ENCODE assay signal across 9 mouse cellular contexts in genomic region chr7:99217338-99218074, GRCm38 (mm10). TPM values are rescaled to one million over a fixed set of nuclear protein-coding genes. Genes with fewer than 3 reads are reported as not detected.
DNase-seq lines count a peak whose midpoint lies in the region; ATAC-seq and TF ChIP-seq lines count a peak whose summit lies in the region.
"Had no signal": no experiment of that assay in that cellular context is flagged by ENCODE, and none has a peak within 500 bp of the region (broad histone marks: within the 10 kb centered on the region; RNA-seq: fewer than 3 reads in every experiment).

No protein-coding gene starts in this region.

- no peak for TF ChIP-seq CTCF in heart, adult 2 months (IDR thresholded peaks at IDR 0.05)

- no peak for DNase-seq in forebrain, embryonic 11.5 days (ENCODE audit: low spot score)
- peak; percentile 48 for DNase-seq in Muller cell, postnatal 12 days (ENCODE audit: inconsistent ontology term)
- peak; percentile 63 to 83 for DNase-seq in heart, adult 2 months
- DNase-seq in left cerebral cortex, postnatal 10 days (ENCODE audit: extremely low spot score in 1 of 2, low spot score in 2 of 2) = peak; percentile 38 to 55
- DNase-seq in right cerebral cortex, postnatal 14 days = peak; percentile 19
- no peak for DNase-seq in thymus, adult 18-20 months
- no peak for DNase-seq in ovary, postnatal 10 days (ENCODE audit: low spot score)

- H3K9me3 ChIP-seq in forebrain, embryonic 15.5 days = no peaks in the 10 kb centered on the region
- no peaks in the 10 kb centered on the region for H3K9me3 ChIP-seq in forebrain, embryonic 11.5 days (ENCODE audit: control insufficient read depth, low read length)
- H3K9me3 ChIP-seq: limb, embryonic 13.5 days had no signal

- intact Hi-C loops in heart, adult 2 months (cut with DNase I) = loop anchor here (5.0 kb wide), 1 partner anchor 55 kb away; no protein-coding TSS in a partner anchor
- intact Hi-C loops in left cerebral cortex, postnatal 10 days (cut with DNase I) = no loop called here

- no peak overlapping the region for H3K4me2 ChIP-seq in forebrain, embryonic 15.5 days (replicated peaks)
- H3K4me2 ChIP-seq in forebrain, embryonic 11.5 days (ENCODE audit: low read depth, low read length, severe bottlenecking) = no peak overlapping the region
- H3K4me2 ChIP-seq: limb, embryonic 13.5 days had no signal

- no peaks in the 10 kb centered on the region for H3K27me3 ChIP-seq in forebrain, embryonic 15.5 days
- H3K27me3 ChIP-seq in forebrain, embryonic 11.5 days (ENCODE audit: control insufficient read depth, insufficient read depth, low read length) = no peaks in the 10 kb centered on the region
- H3K27me3 ChIP-seq in heart, adult 2 months (ENCODE audit: control insufficient read depth, insufficient read depth, low read length) = no peaks in the 10 kb centered on the region
- H3K27me3 ChIP-seq: limb, embryonic 13.5 days had no signal

- 55% methylated on average over 3 of the region's 3 CpGs for WGBS in forebrain, embryonic 15.5 days
- 74% methylated on average over 3 of the region's 3 CpGs for WGBS in forebrain, embryonic 11.5 days
- 51% methylated on average over 3 of the region's 3 CpGs for WGBS in heart, adult 2 months

- H3K36me3 ChIP-seq in forebrain, embryonic 15.5 days = no peaks in the 10 kb centered on the region
- H3K36me3 ChIP-seq in forebrain, embryonic 11.5 days (ENCODE audit: control insufficient read depth, insufficient read depth, low read length) = no peaks in the 10 kb centered on the region
- H3K36me3 ChIP-seq in heart, adult 2 months (ENCODE audit: control insufficient read depth, insufficient read depth, low read length) = no peaks in the 10 kb centered on the region
- H3K36me3 ChIP-seq: limb, embryonic 13.5 days had no signal

- no peak overlapping the region for H3K27ac ChIP-seq in forebrain, embryonic 15.5 days (replicated peaks)
- H3K27ac ChIP-seq in forebrain, embryonic 11.5 days (ENCODE audit: low read depth, low read length) = no peak overlapping the region
- H3K27ac ChIP-seq in heart, adult 2 months = peak overlapping the region; percentile 38
- H3K27ac ChIP-seq: limb, embryonic 13.5 days had no signal

- H3K4me3 ChIP-seq in forebrain, embryonic 15.5 days = no peak overlapping the region
- no peak overlapping the region for H3K4me3 ChIP-seq in forebrain, embryonic 11.5 days (ENCODE audit: low read depth, low read length)
- no peak overlapping the region for H3K4me3 ChIP-seq in heart, adult 2 months
- H3K4me3 ChIP-seq: limb, embryonic 13.5 days had no signal

- peak; percentile 85 for ATAC-seq in forebrain, embryonic 15.5 days (replicated peaks)
- ATAC-seq in forebrain, embryonic 11.5 days (replicated peaks; ENCODE audit: low FRiP score) = no peak

- peak; percentile 91 for TF ChIP-seq EP300 in heart, adult 2 months (IDR thresholded peaks at IDR 0.05; ENCODE audit: insufficient read depth, low read depth, low read length)

- 0 out of 2 replicates have a peak, but pooled peaks have one; percentile 29 for TF ChIP-seq POLR2A in heart, adult 2 months (IDR thresholded peaks at IDR 0.05; ENCODE audit: insufficient read depth, low read depth, low read length)

- no peaks in the 10 kb centered on the region for H3K79me2 ChIP-seq in heart, adult 2 months (replicated peaks; ENCODE audit: control insufficient read depth, insufficient read depth, low read length)

- H3K4me1 ChIP-seq in forebrain, embryonic 15.5 days = no peaks in the 10 kb centered on the region
- H3K4me1 ChIP-seq in forebrain, embryonic 11.5 days (replicated peaks; ENCODE audit: control insufficient read depth, insufficient read depth, low read length) = no peaks in the 10 kb centered on the region; the same call in 1 of the 2 replicates
- H3K4me1 ChIP-seq in heart, adult 2 months (ENCODE audit: control insufficient read depth, insufficient read depth, low read length) = peaks cover 15% of the 10 kb centered on the region

- H3K9ac ChIP-seq in forebrain, embryonic 15.5 days (replicated peaks) = no peak overlapping the region
- no peak overlapping the region for H3K9ac ChIP-seq in forebrain, embryonic 11.5 days (ENCODE audit: low read length)
- H3K9ac ChIP-seq in heart, adult 2 months (ENCODE audit: low read depth, low read length) = peak overlapping the region; percentile 20; the same call in 1 of the 2 replicates
- H3K9ac ChIP-seq: limb, embryonic 13.5 days had no signal

RNA-seq across cellular contexts. Expression of gene Mogat2, which starts 20.9 kb away (rescaled TPM):
- polyA plus RNA-seq in forebrain, embryonic 15.5 days (2015; fragmentation: Nextera tagmentation; extraction: Ambion mirVana) = 1.2 and 1.7 TPM in 2 replicates
- polyA plus RNA-seq in forebrain, embryonic 11.5 days (2014; fragmentation: Nextera tagmentation; extraction: Ambion mirVana) = 9.3 and 13.0 TPM in 2 replicates
- not detected for total RNA-seq in heart, adult 2 months (2021)
- polyA plus RNA-seq in heart, adult 2 months (2012; rRNA removed) = 0.47 TPM in 1 of 2 replicates, not detected in the other
- total RNA-seq in left cerebral cortex, postnatal 10 days (2021) = under 1 TPM in 1 of 2 experiments, not detected in 1; 0.49 TPM

RNA-seq across cellular contexts. Expression of gene Dgat2, which starts 35.0 kb away (rescaled TPM):
- polyA plus RNA-seq in forebrain, embryonic 15.5 days (2015; fragmentation: Nextera tagmentation; extraction: Ambion mirVana) = 14.9 and 15.1 TPM in 2 replicates
- 9.2 and 9.5 TPM in 2 replicates for polyA plus RNA-seq in forebrain, embryonic 11.5 days (2014; fragmentation: Nextera tagmentation; extraction: Ambion mirVana)
- 100 to 1,000 TPM; 309 to 376 TPM for total RNA-seq in heart, adult 2 months (2021)
- polyA plus RNA-seq in heart, adult 2 months (2012; rRNA removed) = 347 and 390 TPM in 2 replicates
- total RNA-seq in left cerebral cortex, postnatal 10 days (2021) = 10 to 100 TPM; 91.8 to 94.0 TPM

RNA-seq across cellular contexts. Expression of gene Map6, which starts 49.7 kb away (rescaled TPM):
- polyA plus RNA-seq in forebrain, embryonic 15.5 days (2015; fragmentation: Nextera tagmentation; extraction: Ambion mirVana) = 77.8 and 80.9 TPM in 2 replicates
- 36.2 and 36.7 TPM in 2 replicates for polyA plus RNA-seq in forebrain, embryonic 11.5 days (2014; fragmentation: Nextera tagmentation; extraction: Ambion mirVana)
- 1 to 10 TPM; 3.3 to 4.3 TPM for total RNA-seq in heart, adult 2 months (2021)
- polyA plus RNA-seq in heart, adult 2 months (2012; rRNA removed) = 3.4 and 3.5 TPM in 2 replicates
- total RNA-seq in left cerebral cortex, postnatal 10 days (2021) = 100 to 1,000 TPM; 231 to 242 TPM

Comparison
In these comparisons a context has a peak if more than half of its experiments do, and no peak if none do; other contexts are left out.
1. DNase-seq: peak in Muller cell, postnatal 12 days (single experiment), heart, adult 2 months (2 of 2), left cerebral cortex, postnatal 10 days (2 of 2) and right cerebral cortex, postnatal 14 days (single experiment); none in forebrain, embryonic 11.5 days (single experiment), thymus, adult 18-20 months (0 of 2) and ovary, postnatal 10 days (single experiment).
2. RNA of gene Dgat2, which starts 35.0 kb away (polyA plus RNA-seq): 347 to 390 TPM in heart, adult 2 months; 14.9 to 15.1 TPM in forebrain, embryonic 15.5 days and 9.2 to 9.5 TPM in forebrain, embryonic 11.5 days; every median in the first group is over 10 times any median in the second.